Mouse (Mus musculus): Measurements from ENCODE around the gene Gpr180.

Gene Gpr180

GRCm38 (mm10) chr14:118193663-118194062 lies 56.7 kb downstream of the Gpr180 start:
- in situ Hi-C loops (cut with MboI; ENCODE audit: low pct_unique_long_range_greater_than_20kb in 1 of 2, low sequenced_read_pairs in 2 of 2, unreplicated experiment in 1 of 2) = no loop called here

GRCm38 (mm10) chr14:118194219-118194914 lies 57.4 kb downstream of the Gpr180 start:
- in situ Hi-C loops (cut with MboI; ENCODE audit: low pct_unique_long_range_greater_than_20kb in 1 of 2, low sequenced_read_pairs in 2 of 2, unreplicated experiment in 1 of 2) = no loop called here

- in situ Hi-C loops (cut with MboI; ENCODE audit: low pct_unique_long_range_greater_than_20kb in 1 of 2, low sequenced_read_pairs in 2 of 2, unreplicated experiment in 1 of 2) = no loop called here
Observed at GRCm38 (mm10) chr14:118197063-118197462, 60.1 kb downstream of the Gpr180 start.

GRCm38 (mm10) chr14:118200731-118201130 lies 63.8 kb downstream of the Gpr180 start:
- in situ Hi-C loops (cut with MboI; ENCODE audit: low pct_unique_long_range_greater_than_20kb in 1 of 2, low sequenced_read_pairs in 2 of 2, unreplicated experiment in 1 of 2) = loop anchor here in 1 of 2 experiments (10.0 to 25.0 kb wide), 4 partner anchors 94 to 612 kb away; no protein-coding TSS in a partner anchor

GRCm38 (mm10) chr14:118202006-118202405 lies 65.0 kb downstream of the Gpr180 start:
- in situ Hi-C loops (cut with MboI; ENCODE audit: low pct_unique_long_range_greater_than_20kb in 1 of 2, low sequenced_read_pairs in 2 of 2, unreplicated experiment in 1 of 2) = loop anchor here in 1 of 2 experiments (10.0 to 25.0 kb wide), 4 partner anchors 93 to 610 kb away; no protein-coding TSS in a partner anchor

GRCm38 (mm10) chr14:118203031-118203430 lies 66.1 kb downstream of the Gpr180 start:
- in situ Hi-C loops (cut with MboI; ENCODE audit: low pct_unique_long_range_greater_than_20kb in 1 of 2, low sequenced_read_pairs in 2 of 2, unreplicated experiment in 1 of 2) = loop anchor here in 1 of 2 experiments (10.0 to 25.0 kb wide), 4 partner anchors 92 to 609 kb away; no protein-coding TSS in a partner anchor

- in situ Hi-C loops (cut with MboI; ENCODE audit: low pct_unique_long_range_greater_than_20kb in 1 of 2, low sequenced_read_pairs in 2 of 2, unreplicated experiment in 1 of 2) = loop anchor here in 1 of 2 experiments (10.0 to 25.0 kb wide), 4 partner anchors 87 to 605 kb away; no protein-coding TSS in a partner anchor
Observed at GRCm38 (mm10) chr14:118207347-118207746, 70.4 kb downstream of the Gpr180 start.

GRCm38 (mm10) chr14:118209642-118210041 lies 72.7 kb downstream of the Gpr180 start:
- in situ Hi-C loops (cut with MboI; ENCODE audit: low pct_unique_long_range_greater_than_20kb in 1 of 2, low sequenced_read_pairs in 2 of 2, unreplicated experiment in 1 of 2) = loop anchor here (10.0 to 25.0 kb wide), 6 partner anchors 85 to 603 kb away; no protein-coding TSS in a partner anchor

GRCm38 (mm10) chr14:118212188-118212804 lies 75.3 kb downstream of the Gpr180 start:
- in situ Hi-C loops (cut with MboI; ENCODE audit: low pct_unique_long_range_greater_than_20kb in 1 of 2, low sequenced_read_pairs in 2 of 2, unreplicated experiment in 1 of 2) = loop anchor here (10.0 to 25.0 kb wide), 4 partner anchors 103 to 600 kb away; no protein-coding TSS in a partner anchor
